Mouse (Mus musculus): Measurements from ENCODE around the gene Arl8b. TPM values are rescaled to one million over a fixed set of nuclear protein-coding genes. Genes with fewer than 3 reads are reported as not detected.

Gene Arl8b
- total and polyA plus RNA-seq, 2 experiments from 2014 or later: 73.1 to 105 TPM

DNA sequence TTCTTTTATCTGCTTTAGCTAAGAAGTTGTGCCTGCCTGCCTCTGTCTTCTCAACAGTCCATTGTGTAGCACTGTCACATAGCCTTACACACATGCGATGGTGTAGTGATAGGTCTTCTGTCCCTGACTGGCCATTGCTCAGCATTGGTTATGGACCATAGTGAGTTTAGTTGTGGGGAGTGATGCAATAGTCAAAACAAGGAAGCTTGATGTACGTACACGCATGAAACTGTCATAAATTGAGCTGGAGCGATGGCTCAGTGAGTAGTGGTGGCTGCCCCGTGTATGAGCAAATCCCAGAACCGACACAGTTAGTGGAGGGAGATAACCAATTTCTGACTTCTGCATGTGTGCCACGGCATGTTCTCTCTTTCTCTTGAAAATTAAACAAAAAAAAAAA, 31.6 kb upstream of the Arl8b start:
- H3K4me2 ChIP-seq (ENCODE audit: low read depth, low read length, poor library complexity, severe bottlenecking): no peak overlapping the region
- H3K9me3 ChIP-seq (ENCODE audit: low read length): no peaks in the 10 kb centered on the region
- ATAC-seq (ENCODE audit: low FRiP score): no peak
- no peaks in the 10 kb centered on the region for H3K4me1 ChIP-seq (ENCODE audit: insufficient read depth, low read length)
- no peak overlapping the region for H3K9ac ChIP-seq (replicated peaks; ENCODE audit: low read length, poor library complexity, severe bottlenecking)
- no peak for DNase-seq (ENCODE audit: low spot score)
- no peak overlapping the region for H3K27ac ChIP-seq (ENCODE audit: low read depth, low read length)
- no peaks in the 10 kb centered on the region for H3K27me3 ChIP-seq (ENCODE audit: insufficient read depth, low read length)
- WGBS: 94% methylated on average over 7 of the region's 7 CpGs
- TF ChIP-seq CTCF (IDR thresholded peaks at IDR 0.05): no peak
- no peaks in the 10 kb centered on the region for H3K36me3 ChIP-seq (ENCODE audit: insufficient read depth, low read length)
- H3K4me3 ChIP-seq (ENCODE audit: low read depth, low read length): no peak overlapping the region

DNA sequence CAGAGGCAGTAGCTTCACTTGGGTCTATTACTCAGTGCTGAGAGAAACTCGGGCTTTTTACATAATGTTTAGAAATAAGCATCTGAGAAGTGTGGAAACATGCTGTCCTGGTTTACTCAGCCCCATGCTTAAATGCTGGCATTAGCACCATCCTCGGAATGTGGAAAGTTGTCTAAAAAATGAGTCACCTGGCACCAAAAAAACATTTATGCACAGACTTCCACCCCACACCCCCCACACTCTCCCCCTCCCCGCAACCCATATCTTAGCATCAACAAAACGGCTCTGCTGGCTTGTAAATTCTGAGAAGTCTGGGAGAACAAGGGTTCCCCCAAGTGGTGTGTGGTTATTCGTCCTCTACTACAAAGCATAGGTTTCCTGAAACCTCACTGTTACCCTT, 30.5 kb upstream of the Arl8b start:
- Histone ChIP-seq H3K9ac (replicated peaks; ENCODE audit: low read length, poor library complexity, severe bottlenecking) (no peak overlapping the region), H3K4me1 (ENCODE audit: insufficient read depth, low read length) (no peaks in the 10 kb centered on the region), H3K27ac (ENCODE audit: low read depth, low read length) (no peak overlapping the region), H3K4me2 (ENCODE audit: low read depth, low read length, poor library complexity, severe bottlenecking) (no peak overlapping the region), H3K36me3 (ENCODE audit: insufficient read depth, low read length) (no peaks in the 10 kb centered on the region), H3K9me3 (ENCODE audit: low read length) (no peaks in the 10 kb centered on the region), H3K4me3 (ENCODE audit: low read depth, low read length) (no peak overlapping the region), H3K27me3 (ENCODE audit: insufficient read depth, low read length) (no peaks in the 10 kb centered on the region)
- DNase-seq (ENCODE audit: low spot score) (no peak), ATAC-seq (ENCODE audit: low FRiP score) (no peak)
- no peak for TF ChIP-seq CTCF (IDR thresholded peaks at IDR 0.05)
- WGBS: 61% methylated on average over 5 of the region's 5 CpGs

DNA sequence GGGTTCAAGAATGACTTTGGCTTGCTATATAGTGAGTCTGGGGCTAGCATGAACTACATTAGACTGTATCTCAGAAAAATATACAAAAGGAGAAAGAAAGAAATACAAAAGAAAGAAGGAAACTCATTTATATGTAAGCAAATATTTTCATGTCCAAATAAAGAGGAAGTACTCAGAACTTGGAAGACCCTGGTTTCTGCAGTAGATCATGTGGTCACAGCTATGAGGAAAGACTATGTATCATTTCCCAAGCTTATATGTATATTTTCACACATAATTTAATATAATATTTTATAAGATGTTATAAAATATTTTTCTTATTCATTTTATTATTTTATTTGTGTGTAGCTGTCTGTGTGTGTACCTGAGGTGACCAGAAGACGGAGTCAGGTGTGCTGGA, 29.4 kb upstream of the Arl8b start:
- WGBS: 97% methylated on average over 1 of the region's 1 CpGs
- DNase-seq (ENCODE audit: low spot score) (no peak), ATAC-seq (ENCODE audit: low FRiP score) (no peak)
- TF ChIP-seq CTCF (IDR thresholded peaks at IDR 0.05): no peak
- Histone ChIP-seq H3K9me3 (ENCODE audit: low read length) (no peaks in the 10 kb centered on the region), H3K9ac (replicated peaks; ENCODE audit: low read length, poor library complexity, severe bottlenecking) (no peak overlapping the region), H3K27me3 (ENCODE audit: insufficient read depth, low read length) (no peaks in the 10 kb centered on the region), H3K4me3 (ENCODE audit: low read depth, low read length) (no peak overlapping the region), H3K4me2 (ENCODE audit: low read depth, low read length, poor library complexity, severe bottlenecking) (no peak overlapping the region), H3K36me3 (ENCODE audit: insufficient read depth, low read length) (no peaks in the 10 kb centered on the region), H3K27ac (ENCODE audit: low read depth, low read length) (no peak overlapping the region), H3K4me1 (ENCODE audit: insufficient read depth, low read length) (no peaks in the 10 kb centered on the region)

DNA sequence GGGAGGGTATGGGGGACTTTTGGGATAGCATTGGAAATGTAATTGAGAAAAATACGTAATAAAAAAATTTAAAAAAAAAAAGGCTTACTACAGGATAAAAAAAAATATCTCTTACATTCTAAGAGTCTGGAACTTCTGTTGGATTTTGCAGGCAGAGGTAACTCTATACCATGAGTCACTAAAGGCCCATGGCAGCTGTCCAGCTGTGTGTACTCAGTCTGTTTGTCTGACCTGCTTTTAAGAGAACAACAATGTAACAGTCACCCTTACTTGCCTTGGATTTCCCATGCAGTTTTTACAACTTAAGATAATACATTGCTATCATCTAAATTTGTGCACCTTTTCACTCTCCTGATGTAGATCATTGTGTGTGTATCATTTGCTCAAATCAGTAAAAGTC, 28.5 kb upstream of the Arl8b start:
- H3K4me3 ChIP-seq (ENCODE audit: low read depth, low read length): no peak overlapping the region
- no peak overlapping the region for H3K27ac ChIP-seq (ENCODE audit: low read depth, low read length)
- ATAC-seq (ENCODE audit: low FRiP score): no peak
- H3K36me3 ChIP-seq (ENCODE audit: insufficient read depth, low read length): no peaks in the 10 kb centered on the region
- no peaks in the 10 kb centered on the region for H3K4me1 ChIP-seq (ENCODE audit: insufficient read depth, low read length)
- H3K4me2 ChIP-seq (ENCODE audit: low read depth, low read length, poor library complexity, severe bottlenecking): no peak overlapping the region
- TF ChIP-seq CTCF (IDR thresholded peaks at IDR 0.05): no peak
- no peak for DNase-seq (ENCODE audit: low spot score)
- H3K9ac ChIP-seq (replicated peaks; ENCODE audit: low read length, poor library complexity, severe bottlenecking): no peak overlapping the region
- no peaks in the 10 kb centered on the region for H3K27me3 ChIP-seq (ENCODE audit: insufficient read depth, low read length)
- no peaks in the 10 kb centered on the region for H3K9me3 ChIP-seq (ENCODE audit: low read length)
- WGBS: 83% methylated on average over 1 of the region's 1 CpGs

DNA sequence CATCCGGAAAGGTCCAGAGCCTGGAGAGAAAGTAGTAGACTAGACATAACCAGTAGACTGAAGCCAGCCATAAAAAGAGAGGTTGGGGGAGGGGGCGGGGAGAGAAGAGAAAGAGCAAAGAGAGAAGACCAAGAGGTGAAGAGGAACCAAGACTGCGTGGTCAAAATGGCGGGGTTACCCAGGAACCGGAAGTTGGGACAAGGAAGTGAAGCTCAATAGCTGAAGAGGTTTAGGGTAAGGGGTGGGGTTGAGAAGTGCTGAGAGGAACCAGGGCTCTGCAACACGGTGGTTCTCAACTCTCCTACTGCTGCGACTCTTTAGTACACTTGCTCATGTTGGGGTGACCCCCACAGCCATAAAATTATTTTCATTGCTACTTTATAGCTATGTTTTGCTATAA, 27.0 kb upstream of the Arl8b start:
- H3K4me1 ChIP-seq (ENCODE audit: insufficient read depth, low read length): no peaks in the 10 kb centered on the region
- no peaks in the 10 kb centered on the region for H3K36me3 ChIP-seq (ENCODE audit: insufficient read depth, low read length)
- no peaks in the 10 kb centered on the region for H3K27me3 ChIP-seq (ENCODE audit: insufficient read depth, low read length)
- no peak overlapping the region for H3K27ac ChIP-seq (ENCODE audit: low read depth, low read length)
- 93% methylated on average over 7 of the region's 7 CpGs for WGBS
- DNase-seq (ENCODE audit: low spot score): no peak
- H3K4me3 ChIP-seq (ENCODE audit: low read depth, low read length): no peak overlapping the region
- H3K9ac ChIP-seq (replicated peaks; ENCODE audit: low read length, poor library complexity, severe bottlenecking): no peak overlapping the region
- no peak for ATAC-seq (ENCODE audit: low FRiP score)
- TF ChIP-seq CTCF (IDR thresholded peaks at IDR 0.05): no peak
- no peak overlapping the region for H3K4me2 ChIP-seq (ENCODE audit: low read depth, low read length, poor library complexity, severe bottlenecking)
- no peaks in the 10 kb centered on the region for H3K9me3 ChIP-seq (ENCODE audit: low read length)

DNA sequence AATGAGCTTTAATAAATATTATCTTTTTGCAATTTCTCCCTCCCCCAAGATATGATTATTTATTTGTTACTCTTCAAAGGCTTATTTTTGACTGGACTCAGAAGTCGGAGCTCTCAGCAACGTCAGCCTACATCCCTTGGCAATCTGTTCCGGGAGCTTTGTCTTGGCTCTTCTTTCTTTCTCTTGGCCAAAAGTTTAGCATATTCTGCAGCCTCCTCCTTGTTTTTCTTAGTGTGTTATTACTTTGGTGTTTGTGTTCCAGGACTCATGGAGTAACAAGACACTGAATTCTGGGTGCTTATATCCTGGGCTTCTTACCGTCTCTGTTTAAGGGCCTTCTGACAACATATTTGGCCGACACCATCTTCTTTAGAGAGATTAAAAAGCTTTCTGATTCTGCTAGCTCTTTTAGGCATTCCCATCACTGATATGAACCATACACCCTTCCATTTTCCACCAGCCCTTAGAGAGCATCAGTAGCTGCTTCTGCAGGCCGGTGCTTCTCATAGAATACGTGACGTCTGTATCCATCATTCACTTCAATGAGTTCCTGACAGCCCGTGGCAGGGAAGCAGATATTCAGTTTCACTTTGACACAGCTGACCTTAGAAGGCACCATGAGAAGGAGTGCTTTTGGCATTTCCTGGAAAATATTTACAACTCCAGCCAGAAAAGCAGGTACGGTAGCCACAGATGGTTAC, 23.8 kb upstream of the Arl8b start:
- no peak overlapping the region for H3K9ac ChIP-seq (replicated peaks; ENCODE audit: low read length, poor library complexity, severe bottlenecking)
- no peaks in the 10 kb centered on the region for H3K36me3 ChIP-seq (ENCODE audit: insufficient read depth, low read length)
- H3K4me3 ChIP-seq (ENCODE audit: low read depth, low read length): no peak overlapping the region
- whole genome bisulfite sequencing: 77% methylated on average over 10 of the region's 10 CpGs
- TF ChIP-seq CTCF (IDR thresholded peaks at IDR 0.05): no peak
- no peaks in the 10 kb centered on the region for H3K27me3 ChIP-seq (ENCODE audit: insufficient read depth, low read length)
- H3K4me1 ChIP-seq (ENCODE audit: insufficient read depth, low read length): no peaks in the 10 kb centered on the region
- H3K4me2 ChIP-seq (ENCODE audit: low read depth, low read length, poor library complexity, severe bottlenecking): no peak overlapping the region
- no peak overlapping the region for H3K27ac ChIP-seq (ENCODE audit: low read depth, low read length)
- ATAC-seq (ENCODE audit: low FRiP score) (no peak), DNase-seq (ENCODE audit: low spot score) (no peak)
- no peaks in the 10 kb centered on the region for H3K9me3 ChIP-seq (ENCODE audit: low read length)

Measured in midbrain, postnatal 0 days (tissue).